Mouse (Mus musculus): ENCODE measurements around the gene Ankle1. TPM values are rescaled to one million over a fixed set of nuclear protein-coding genes. Genes with fewer than 3 reads are reported as not detected.

Gene Ankle1
- polyA plus RNA-seq, 1 experiment from 2014 or later, result 38.0 TPM

DNA sequence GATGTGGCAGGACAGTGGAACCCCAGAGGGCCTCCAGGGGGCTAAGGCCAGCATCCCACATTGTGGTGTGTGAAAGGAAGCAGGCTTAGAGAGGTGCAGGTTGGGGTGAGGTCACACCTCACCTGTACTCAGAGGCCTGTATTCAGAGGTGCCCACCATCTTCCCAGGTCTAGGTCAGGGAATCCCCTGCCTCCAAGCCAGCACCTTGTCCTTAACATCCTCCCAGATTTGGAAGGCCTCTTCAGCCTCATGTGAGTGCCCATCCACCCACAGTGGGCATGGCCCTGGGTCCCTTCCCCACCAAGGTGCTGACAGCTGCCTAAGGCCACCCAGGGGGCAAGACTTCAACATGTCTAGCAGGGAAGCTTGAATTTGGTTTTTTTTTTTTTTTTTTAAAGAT, 4.4 kb upstream of the Ankle1 start:
- no peaks in the 10 kb centered on the region for H3K9me3 ChIP-seq (ENCODE audit: low read depth, low read length)
- no peak overlapping the region for H3K9ac ChIP-seq
- DNase-seq (no peak), ATAC-seq (ENCODE audit: insufficient read depth) (no peak)
- peaks cover 3% of the 10 kb centered on the region; the same call in 1 of the 2 replicates for H3K4me1 ChIP-seq (ENCODE audit: insufficient read depth)
- no peak for TF ChIP-seq CTCF (IDR thresholded peaks at IDR 0.05; ENCODE audit: low read depth)
- H3K36me3 ChIP-seq (ENCODE audit: insufficient read depth), result peaks cover 15% of the 10 kb centered on the region
- no peak overlapping the region for H3K4me2 ChIP-seq
- H3K27me3 ChIP-seq (ENCODE audit: insufficient read depth, low read length), result no peaks in the 10 kb centered on the region
- H3K27ac ChIP-seq (ENCODE audit: low read depth), result no peak overlapping the region
- H3K4me3 ChIP-seq (ENCODE audit: low read depth, low read length), result no peak overlapping the region

GRCm38 (mm10) chr8:71402446-71402964, 3.3 kb upstream of the Ankle1 start:
- no peak for TF ChIP-seq CTCF (IDR thresholded peaks at IDR 0.05; ENCODE audit: low read depth)
- H3K4me2 ChIP-seq, result no peak overlapping the region
- ATAC-seq (ENCODE audit: insufficient read depth) (no peak), DNase-seq (no peak)
- H3K36me3 ChIP-seq (ENCODE audit: insufficient read depth), result peaks cover 22% of the 10 kb centered on the region
- no peak overlapping the region for H3K4me3 ChIP-seq (ENCODE audit: low read depth, low read length)
- no peaks in the 10 kb centered on the region for H3K9me3 ChIP-seq (ENCODE audit: low read depth, low read length)
- 78% methylated on average over 9 of the region's 9 CpGs for WGBS
- H3K4me1 ChIP-seq (ENCODE audit: insufficient read depth), result peaks cover 2% of the 10 kb centered on the region; the same call in 1 of the 2 replicates
- H3K27me3 ChIP-seq (ENCODE audit: insufficient read depth, low read length), result no peaks in the 10 kb centered on the region
- H3K27ac ChIP-seq (ENCODE audit: low read depth), result no peak overlapping the region
- H3K9ac ChIP-seq, result no peak overlapping the region

DNA sequence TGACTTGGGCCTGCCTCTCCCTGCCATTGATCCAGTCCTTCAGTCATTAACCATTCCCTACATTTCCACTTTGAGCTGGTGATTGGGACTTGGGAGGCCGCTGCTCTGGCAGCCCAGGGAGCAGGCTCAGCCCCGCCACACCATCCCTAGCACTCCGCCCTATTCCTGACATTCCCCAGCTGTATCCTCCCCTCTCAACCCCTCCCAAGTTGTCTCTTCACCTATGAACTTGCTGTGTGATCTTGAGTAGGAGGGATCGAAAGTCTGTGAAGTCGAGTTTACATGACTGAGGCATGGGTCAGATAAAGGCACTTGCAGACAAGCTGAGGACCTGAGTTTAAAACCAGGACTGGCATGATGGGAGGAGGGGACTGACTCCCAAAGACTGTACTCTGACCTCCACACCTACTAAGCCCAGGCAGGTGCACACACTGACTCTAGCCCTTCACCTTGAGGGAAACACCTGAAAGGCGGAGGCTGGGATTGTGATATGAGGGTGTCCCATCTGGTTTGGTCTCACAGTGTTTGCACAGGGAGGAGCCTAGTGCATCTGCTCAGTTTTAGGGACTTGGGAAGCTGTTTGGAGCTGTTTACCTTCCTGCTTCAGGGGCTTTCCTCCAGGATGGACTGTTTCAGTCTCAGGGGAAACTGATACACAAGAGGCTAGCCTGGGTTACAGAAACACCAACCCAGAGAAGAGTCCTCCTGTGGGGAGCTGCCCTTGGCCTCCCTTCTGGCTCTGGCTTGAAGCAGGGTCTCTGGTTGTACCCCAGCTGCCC, 2.5 kb upstream of the Ankle1 start:
- TF ChIP-seq CTCF (IDR thresholded peaks at IDR 0.05; ENCODE audit: low read depth), result no peak
- Histone ChIP-seq H3K27me3 (ENCODE audit: insufficient read depth, low read length) (no peaks in the 10 kb centered on the region), H3K27ac (ENCODE audit: low read depth) (no peak overlapping the region), H3K9ac (no peak overlapping the region), H3K36me3 (ENCODE audit: insufficient read depth) (peaks cover 28% of the 10 kb centered on the region), H3K4me2 (no peak overlapping the region), H3K4me1 (ENCODE audit: insufficient read depth) (no peaks in the 10 kb centered on the region), H3K9me3 (ENCODE audit: low read depth, low read length) (no peaks in the 10 kb centered on the region), H3K4me3 (ENCODE audit: low read depth, low read length) (no peak overlapping the region)
- DNase-seq (no peak), ATAC-seq (ENCODE audit: insufficient read depth) (no peak)
- WGBS, result 45% methylated on average over 6 of the region's 6 CpGs

DNA sequence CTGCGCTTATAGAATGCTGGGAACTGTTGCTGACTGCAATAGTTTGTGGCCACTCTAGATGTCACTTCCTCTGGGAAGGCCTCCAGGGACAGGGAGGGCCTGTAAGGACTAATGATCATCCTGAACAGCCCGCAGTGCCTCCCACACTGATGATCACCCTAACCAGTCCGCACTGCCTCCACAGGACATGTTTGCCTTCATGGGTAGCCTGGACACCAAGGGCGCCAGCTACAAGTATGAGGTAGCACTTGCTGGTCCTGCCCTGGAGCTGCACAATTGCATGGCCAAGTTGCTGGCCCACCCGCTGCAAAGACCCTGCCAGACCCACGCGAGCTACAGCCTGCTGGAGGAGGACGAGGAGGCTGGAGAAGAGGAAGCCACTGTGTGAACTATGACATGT, 1.8 kb upstream of the Ankle1 start:
- ATAC-seq (ENCODE audit: insufficient read depth) (no peak), DNase-seq (no peak)
- no peak overlapping the region for H3K9ac ChIP-seq
- H3K4me1 ChIP-seq (ENCODE audit: insufficient read depth), result no peaks in the 10 kb centered on the region
- no peak overlapping the region for H3K4me2 ChIP-seq
- H3K27ac ChIP-seq (ENCODE audit: low read depth), result no peak overlapping the region
- H3K4me3 ChIP-seq (ENCODE audit: low read depth, low read length), result no peak overlapping the region
- WGBS, result 89% methylated on average over 8 of the region's 8 CpGs
- TF ChIP-seq CTCF (IDR thresholded peaks at IDR 0.05; ENCODE audit: low read depth), result no peak
- H3K27me3 ChIP-seq (ENCODE audit: insufficient read depth, low read length), result no peaks in the 10 kb centered on the region
- peaks cover 29% of the 10 kb centered on the region for H3K36me3 ChIP-seq (ENCODE audit: insufficient read depth)
- no peaks in the 10 kb centered on the region for H3K9me3 ChIP-seq (ENCODE audit: low read depth, low read length)

DNA sequence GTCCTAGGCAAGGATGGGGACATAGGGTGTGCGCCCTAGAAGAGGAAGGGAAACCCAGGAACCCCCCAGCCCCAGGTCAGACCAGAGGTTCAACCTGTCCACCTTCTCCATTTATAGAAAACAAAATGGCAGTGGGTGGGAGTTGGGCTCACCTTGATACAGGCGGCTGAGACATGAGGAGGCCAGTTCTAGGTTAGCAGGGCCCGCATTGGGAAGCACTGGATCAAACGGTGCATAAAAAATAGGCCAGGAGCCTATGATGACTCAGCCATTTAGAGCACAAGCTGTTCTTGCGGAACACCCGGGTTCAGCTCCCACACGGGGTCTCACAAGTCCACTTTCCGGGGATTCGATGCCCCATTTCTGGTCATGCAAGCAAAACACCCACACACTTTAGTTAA, 859 bp upstream of the Ankle1 start:
- 87% methylated on average over 9 of the region's 9 CpGs for WGBS
- DNase-seq (no peak), ATAC-seq (ENCODE audit: insufficient read depth) (no peak)
- no peak for TF ChIP-seq CTCF (IDR thresholded peaks at IDR 0.05; ENCODE audit: low read depth)
- Histone ChIP-seq H3K4me2 (peak overlapping the region; percentile 88), H3K9ac (peak overlapping the region; percentile 79), H3K9me3 (ENCODE audit: low read depth, low read length) (no peaks in the 10 kb centered on the region), H3K27ac (ENCODE audit: low read depth) (no peak overlapping the region), H3K4me1 (ENCODE audit: insufficient read depth) (no peaks in the 10 kb centered on the region), H3K4me3 (ENCODE audit: low read depth, low read length) (peak overlapping the region; percentile 78; the same call in 1 of the 2 replicates), H3K36me3 (ENCODE audit: insufficient read depth) (peaks cover 35% of the 10 kb centered on the region), H3K27me3 (ENCODE audit: insufficient read depth, low read length) (no peaks in the 10 kb centered on the region)

GRCm38 (mm10) chr8:71406099-71407015, 547 bp downstream of the Ankle1 start:
- Histone ChIP-seq H3K4me3 (ENCODE audit: low read depth, low read length) (peak overlapping the region; percentile 78), H3K9ac (peak overlapping the region; percentile 79), H3K27ac (ENCODE audit: low read depth) (peak overlapping the region; percentile 46), H3K36me3 (ENCODE audit: insufficient read depth) (peaks cover 36% of the 10 kb centered on the region), H3K4me1 (ENCODE audit: insufficient read depth) (no peaks in the 10 kb centered on the region), H3K4me2 (peak overlapping the region; percentile 88), H3K9me3 (ENCODE audit: low read depth, low read length) (no peaks in the 10 kb centered on the region), H3K27me3 (ENCODE audit: insufficient read depth, low read length) (no peaks in the 10 kb centered on the region)
- ATAC-seq (ENCODE audit: insufficient read depth) (peak; percentile 84), DNase-seq (peak; percentile 88)
- peak; percentile 94 for TF ChIP-seq CTCF (IDR thresholded peaks at IDR 0.05; ENCODE audit: low read depth)
- WGBS, result under 1% methylated on average over 55 of the region's 55 CpGs

- WGBS, result 88% methylated on average over 14 of the region's 14 CpGs
- ATAC-seq (ENCODE audit: insufficient read depth), result no peak
- no peak for TF ChIP-seq CTCF (IDR thresholded peaks at IDR 0.05; ENCODE audit: low read depth)
- Histone ChIP-seq H3K4me3 (ENCODE audit: low read depth, low read length) (peak overlapping the region; percentile 78), H3K4me2 (peak overlapping the region; percentile 88), H3K36me3 (ENCODE audit: insufficient read depth) (peaks cover 36% of the 10 kb centered on the region), H3K9ac (no peak overlapping the region), H3K27ac (ENCODE audit: low read depth) (no peak overlapping the region), H3K4me1 (ENCODE audit: insufficient read depth) (no peaks in the 10 kb centered on the region), H3K27me3 (ENCODE audit: insufficient read depth, low read length) (no peaks in the 10 kb centered on the region), H3K9me3 (ENCODE audit: low read depth, low read length) (no peaks in the 10 kb centered on the region)
- no peak for DNase-seq
Measured at GRCm38 (mm10) chr8:71407441-71407840, 1.6 kb downstream of the Ankle1 start.

Data from lung, embryonic 14.5 days (tissue).